Comparison of ENCODE assay signal across 11 mouse cellular contexts in genomic region chr2:11672144-11672543, GRCm38 (mm10). TPM values are rescaled to one million over a fixed set of nuclear protein-coding genes. Genes with fewer than 3 reads are reported as not detected.
DNase-seq lines count a peak whose midpoint lies in the region; ATAC-seq and TF ChIP-seq lines count a peak whose summit lies in the region.
"Had no signal": no experiment of that assay in that cellular context is flagged by ENCODE, and none has a peak within 500 bp of the region (broad histone marks: within the 10 kb centered on the region; RNA-seq: fewer than 3 reads in every experiment).

No protein-coding gene starts in this region.

- H3K4me1 ChIP-seq in hindbrain, postnatal 0 days (ENCODE audit: insufficient read depth, low read length) = no peaks in the 10 kb centered on the region
- no peaks in the 10 kb centered on the region for H3K4me1 ChIP-seq in hindbrain, embryonic 14.5 days (replicated peaks; ENCODE audit: control insufficient read depth, insufficient read depth, low read length)
- H3K4me1 ChIP-seq in forebrain, embryonic 12.5 days = no peaks in the 10 kb centered on the region
- H3K4me1 ChIP-seq: hindbrain, embryonic 15.5 days; midbrain, embryonic 12.5 days had no signal

- H3K9me3 ChIP-seq in hindbrain, postnatal 0 days (ENCODE audit: low read length) = no peaks in the 10 kb centered on the region
- H3K9me3 ChIP-seq in hindbrain, embryonic 14.5 days (ENCODE audit: control insufficient read depth, low read length) = no peaks in the 10 kb centered on the region
- no peaks in the 10 kb centered on the region for H3K9me3 ChIP-seq in forebrain, embryonic 12.5 days
- H3K9me3 ChIP-seq: hindbrain, embryonic 15.5 days had no signal

- 17% methylated on average over 3 of the region's 3 CpGs for WGBS in hindbrain, postnatal 0 days
- 25% methylated on average over 3 of the region's 3 CpGs for WGBS in hindbrain, embryonic 14.5 days
- WGBS in forebrain, embryonic 12.5 days = 28% methylated on average over 3 of the region's 3 CpGs

- no peak overlapping the region for H3K4me3 ChIP-seq in hindbrain, postnatal 0 days (ENCODE audit: low read length)
- no peak overlapping the region for H3K4me3 ChIP-seq in hindbrain, embryonic 14.5 days (replicated peaks; ENCODE audit: low read length)
- H3K4me3 ChIP-seq in forebrain, embryonic 12.5 days (replicated peaks) = no peak overlapping the region
- H3K4me3 ChIP-seq: hindbrain, embryonic 15.5 days; midbrain, embryonic 12.5 days had no signal

- no peak overlapping the region for H3K4me2 ChIP-seq in hindbrain, postnatal 0 days (ENCODE audit: low read depth, low read length)
- H3K4me2 ChIP-seq in hindbrain, embryonic 14.5 days (replicated peaks) = no peak overlapping the region
- no peak overlapping the region for H3K4me2 ChIP-seq in forebrain, embryonic 12.5 days
- H3K4me2 ChIP-seq: hindbrain, embryonic 15.5 days; midbrain, embryonic 12.5 days had no signal

- TF ChIP-seq CTCF in hindbrain, postnatal 0 days (IDR thresholded peaks at IDR 0.05; ENCODE audit: low read depth) = peak; percentile 41

- no peaks in the 10 kb centered on the region for H3K36me3 ChIP-seq in hindbrain, postnatal 0 days (ENCODE audit: insufficient read depth, low read length)
- H3K36me3 ChIP-seq in hindbrain, embryonic 14.5 days (replicated peaks; ENCODE audit: control insufficient read depth, insufficient read depth) = no peaks in the 10 kb centered on the region
- H3K36me3 ChIP-seq in forebrain, embryonic 12.5 days (replicated peaks) = no peaks in the 10 kb centered on the region
- H3K36me3 ChIP-seq: hindbrain, embryonic 15.5 days; midbrain, embryonic 12.5 days had no signal

- H3K27me3 ChIP-seq in hindbrain, postnatal 0 days (ENCODE audit: insufficient read depth, low read length) = no peaks in the 10 kb centered on the region
- no peaks in the 10 kb centered on the region for H3K27me3 ChIP-seq in hindbrain, embryonic 14.5 days (ENCODE audit: control insufficient read depth, insufficient read depth, low read length)
- H3K27me3 ChIP-seq in forebrain, embryonic 12.5 days = no peaks in the 10 kb centered on the region
- H3K27me3 ChIP-seq: hindbrain, embryonic 15.5 days; midbrain, embryonic 12.5 days had no signal

- H3K27ac ChIP-seq in hindbrain, postnatal 0 days = no peak overlapping the region
- H3K27ac ChIP-seq in hindbrain, embryonic 14.5 days = no peak overlapping the region
- H3K27ac ChIP-seq in forebrain, embryonic 12.5 days = no peak overlapping the region
- H3K27ac ChIP-seq: hindbrain, embryonic 15.5 days; midbrain, embryonic 12.5 days had no signal

- no peak overlapping the region for H3K9ac ChIP-seq in hindbrain, postnatal 0 days (replicated peaks; ENCODE audit: low read length)
- H3K9ac ChIP-seq in hindbrain, embryonic 14.5 days = no peak overlapping the region
- no peak overlapping the region for H3K9ac ChIP-seq in forebrain, embryonic 12.5 days
- H3K9ac ChIP-seq: hindbrain, embryonic 15.5 days; midbrain, embryonic 12.5 days had no signal

- no peak for DNase-seq in hindbrain, postnatal 0 days (ENCODE audit: low spot score)
- DNase-seq in hindbrain, embryonic 14.5 days (ENCODE audit: low spot score) = no peak
- DNase-seq in B cell, adult 2 months = peak; percentile 70 to 76
- peak; percentile 66 for DNase-seq in R1 (ENCODE audit: low read depth, low spot score)
- no peak for DNase-seq in frontal cortex, postnatal 14 days (ENCODE audit: low spot score in 2 of 2)
- DNase-seq in cerebellum, adult 9-11 months = no peak

- ATAC-seq in hindbrain, postnatal 0 days = no peak
- ATAC-seq in hindbrain, embryonic 14.5 days (ENCODE audit: low FRiP score) = no peak
- peak; percentile 83 for ATAC-seq in megakaryocyte progenitor cell, adult 5-6 weeks (replicated peaks; ENCODE audit: poor library complexity)
- no peak for ATAC-seq in forebrain, embryonic 12.5 days (ENCODE audit: low FRiP score)

RNA-seq across cellular contexts. Expression of gene Il2ra, which starts 29.5 kb away (rescaled TPM):
- total RNA-seq in hindbrain, postnatal 0 days (2014; rRNA removed) = 0.04 TPM in 1 of 2 replicates, not detected in the other
- 0.04 and 0.05 TPM in 2 replicates for polyA plus RNA-seq in hindbrain, postnatal 0 days (2015; fragmentation: Nextera tagmentation; extraction: Ambion mirVana)
- polyA plus RNA-seq in hindbrain, embryonic 14.5 days (2014; fragmentation: Nextera tagmentation; extraction: Ambion mirVana) = 0.09 TPM in 1 of 2 replicates, not detected in the other
- not detected in 2 replicates for total RNA-seq in megakaryocyte progenitor cell, adult 5-6 weeks (2015)
- total RNA-seq in megakaryocyte progenitor cell, adult 5-6 weeks (2017) = not detected in 2 replicates
- polyA plus RNA-seq in forebrain, embryonic 12.5 days (2016; fragmentation: Nextera tagmentation; extraction: Ambion mirVana) = not detected in 2 replicates

RNA-seq across cellular contexts. Expression of gene Il15ra, which starts 32.9 kb away (rescaled TPM):
- total RNA-seq in hindbrain, postnatal 0 days (2014; rRNA removed) = 0.47 and 1.1 TPM in 2 replicates
- 2.0 and 2.5 TPM in 2 replicates for polyA plus RNA-seq in hindbrain, postnatal 0 days (2015; fragmentation: Nextera tagmentation; extraction: Ambion mirVana)
- 1.4 and 1.5 TPM in 2 replicates for polyA plus RNA-seq in hindbrain, embryonic 14.5 days (2014; fragmentation: Nextera tagmentation; extraction: Ambion mirVana)
- total RNA-seq in megakaryocyte progenitor cell, adult 5-6 weeks (2015) = 22.2 and 27.2 TPM in 2 replicates
- 21.3 and 27.5 TPM in 2 replicates for total RNA-seq in megakaryocyte progenitor cell, adult 5-6 weeks (2017)
- 0.50 TPM in 1 of 2 replicates, not detected in the other for polyA plus RNA-seq in forebrain, embryonic 12.5 days (2016; fragmentation: Nextera tagmentation; extraction: Ambion mirVana)

RNA-seq across cellular contexts. Expression of gene Gm17490, which starts 46.1 kb away (rescaled TPM):
- total RNA-seq in hindbrain, postnatal 0 days (2014; rRNA removed) = not detected in 2 replicates
- not detected in 2 replicates for polyA plus RNA-seq in hindbrain, postnatal 0 days (2015; fragmentation: Nextera tagmentation; extraction: Ambion mirVana)
- polyA plus RNA-seq in hindbrain, embryonic 14.5 days (2014; fragmentation: Nextera tagmentation; extraction: Ambion mirVana) = not detected in 2 replicates
- not detected in 2 replicates for total RNA-seq in megakaryocyte progenitor cell, adult 5-6 weeks (2015)
- total RNA-seq in megakaryocyte progenitor cell, adult 5-6 weeks (2017) = not detected in 2 replicates
- not detected in 2 replicates for polyA plus RNA-seq in forebrain, embryonic 12.5 days (2016; fragmentation: Nextera tagmentation; extraction: Ambion mirVana)
- total RNA-seq: left cerebral cortex, postnatal 14 days had no signal
- polyA plus RNA-seq: hindbrain, embryonic 15.5 days; midbrain, embryonic 12.5 days had no signal

Comparison
In these comparisons a context has a peak if more than half of its experiments do, and no peak if none do; other contexts are left out.
1. DNase-seq: peak in B cell, adult 2 months (2 of 2) and R1 (single experiment); none in hindbrain, postnatal 0 days (single experiment), hindbrain, embryonic 14.5 days (single experiment), frontal cortex, postnatal 14 days (0 of 2) and cerebellum, adult 9-11 months (single experiment).